Mouse (Mus musculus): Measurements from ENCODE around the gene Spata4. TPM values are rescaled to one million over a fixed set of nuclear protein-coding genes. Genes with fewer than 3 reads are reported as not detected.
"Not testable (repeated sequence)": the region's sequence is repeated elsewhere in the genome, so short reads cannot be mapped to it uniquely, and the experiment has no call there.

Gene Spata4
- polyA plus RNA-seq, 1 experiment from 2014 or later = not detected

- Histone ChIP-seq H3K27ac (replicated peaks; ENCODE audit: low read depth, low read length) (no peak overlapping the region), H3K9me3 (replicated peaks; ENCODE audit: control insufficient read depth, low read length) (no peaks in the 10 kb centered on the region), H3K9ac (replicated peaks; ENCODE audit: low read length) (no peak overlapping the region), H3K36me3 (replicated peaks; ENCODE audit: control insufficient read depth, insufficient read depth, low read depth, low read length) (no peaks in the 10 kb centered on the region), H3K4me2 (ENCODE audit: low read depth, low read length) (no peak overlapping the region), H3K4me1 (ENCODE audit: control insufficient read depth, insufficient read depth, low read length) (no peaks in the 10 kb centered on the region), H3K27me3 (ENCODE audit: control insufficient read depth, insufficient read depth, low read length) (no peaks in the 10 kb centered on the region), H3K4me3 (ENCODE audit: low read depth, low read length) (no peak overlapping the region)
- 63% methylated on average over 4 of the region's 4 CpGs for WGBS
- DNase-seq (ENCODE audit: low spot score) = no peak
- ATAC-seq (replicated peaks; ENCODE audit: insufficient number of reproducible peaks, low FRiP score, low TSS enrichment, low read depth) = no peak
These were observed 9.7 kb downstream of the Spata4 start for GRCm38 (mm10) chr8:54610238-54610637.

GRCm38 (mm10) chr8:54616710-54617109 lies 16.1 kb downstream of the Spata4 start:
- not testable (repeated sequence) for H3K36me3 ChIP-seq (replicated peaks; ENCODE audit: control insufficient read depth, insufficient read depth, low read depth, low read length)
- 84% methylated on average over 17 of the region's 17 CpGs for WGBS

GRCm38 (mm10) chr8:54638634-54639033 lies 38.1 kb downstream of the Spata4 start:
- no peaks in the 10 kb centered on the region for H3K9me3 ChIP-seq (replicated peaks; ENCODE audit: control insufficient read depth, low read length)
- H3K27me3 ChIP-seq (ENCODE audit: control insufficient read depth, insufficient read depth, low read length) = no peaks in the 10 kb centered on the region
- ATAC-seq (replicated peaks; ENCODE audit: insufficient number of reproducible peaks, low FRiP score, low TSS enrichment, low read depth) = no peak
- H3K27ac ChIP-seq (replicated peaks; ENCODE audit: low read depth, low read length) = no peak overlapping the region
- no peaks in the 10 kb centered on the region for H3K4me1 ChIP-seq (ENCODE audit: control insufficient read depth, insufficient read depth, low read length)
- H3K9ac ChIP-seq (replicated peaks; ENCODE audit: low read length) = no peak overlapping the region
- H3K4me2 ChIP-seq (ENCODE audit: low read depth, low read length) = no peak overlapping the region
- H3K36me3 ChIP-seq (replicated peaks; ENCODE audit: control insufficient read depth, insufficient read depth, low read depth, low read length) = no peaks in the 10 kb centered on the region
- 72% methylated on average over 4 of the region's 4 CpGs for WGBS
- DNase-seq (ENCODE audit: low spot score) = no peak
- no peak overlapping the region for H3K4me3 ChIP-seq (ENCODE audit: low read depth, low read length)

More at GRCm38 (mm10) chr8:54616710-54617109, 16.1 kb downstream of the Spata4 start:
- H3K9ac ChIP-seq (replicated peaks; ENCODE audit: low read length); H3K9me3 ChIP-seq (replicated peaks; ENCODE audit: control insufficient read depth, low read length); ATAC-seq (replicated peaks; ENCODE audit: insufficient number of reproducible peaks, low FRiP score, low TSS enrichment, low read depth); DNase-seq (ENCODE audit: low spot score); H3K27ac ChIP-seq (replicated peaks; ENCODE audit: low read depth, low read length); H3K4me3 ChIP-seq (ENCODE audit: low read depth, low read length); H3K4me1 ChIP-seq (ENCODE audit: control insufficient read depth, insufficient read depth, low read length); H3K4me2 ChIP-seq (ENCODE audit: low read depth, low read length); H3K27me3 ChIP-seq (ENCODE audit: control insufficient read depth, insufficient read depth, low read length): not testable (repeated sequence)

Other genes starting within 250 kb of the Spata4 start
- 6.0 TPM in 2 replicates for gene Asb5, start 71.2 kb upstream of the Spata4 start, polyA plus RNA-seq (2014; fragmentation: Nextera tagmentation; extraction: Ambion mirVana)
- 92.4 and 111 TPM in 2 replicates for gene Spcs3, start 70.8 kb upstream of the Spata4 start, polyA plus RNA-seq (2014; fragmentation: Nextera tagmentation; extraction: Ambion mirVana)